Mouse (Mus musculus) MEL (cell line): ENCODE results near the gene BC034090. TPM values are rescaled to one million over a fixed set of nuclear protein-coding genes. Genes with fewer than 3 reads are reported as not detected.

Experiments
- DNase-seq: peaks from one replicate; pipeline ENCODE4 v3.0.0; 2011; ENCODE audit warnings: low read depth, low spot score
- H3K27ac ChIP-seq: 2 replicates; pipeline ENCODE4 v1.5.1; 2012; ENCODE audit warnings: low read depth, mild to moderate bottlenecking, control low read depth, low read length, moderate library complexity; ENCODE audit not compliant: control insufficient read depth
- H3K27me3 ChIP-seq, 2 experiments: fragments of 150-350 bp in 1 of 2; sonication (generic) in 1 of 2; 2 replicates each; pipeline ENCODE4 v1.6.1; 2012; ENCODE audit warnings: low read length in 2 of 2, mild to moderate bottlenecking in 2 of 2, improper control_type of control experiment in 1 of 2, moderate library complexity in 1 of 2; ENCODE audit not compliant: insufficient read depth in 2 of 2, control insufficient read depth in 1 of 2
- H3K36me3 ChIP-seq, 2 experiments: 2 replicates each; pipeline ENCODE4 v1.6.1; 2012 to 2014; ENCODE audit warnings: low read length in 2 of 2, improper control_type of control experiment in 1 of 2, inconsistent platforms in 1 of 2, mild to moderate bottlenecking in 1 of 2; ENCODE audit not compliant: insufficient read depth in 2 of 2, control insufficient read depth in 1 of 2
- H3K4me1 ChIP-seq, 2 experiments: fragments of 150-350 bp in 1 of 2; sonication (generic) in 1 of 2; 2 replicates each; pipeline ENCODE4 v1.6.1; 2012; ENCODE audit warnings: low read length in 2 of 2, improper control_type of control experiment in 1 of 2, mild to moderate bottlenecking in 1 of 2; ENCODE audit not compliant: insufficient read depth in 2 of 2, control insufficient read depth in 1 of 2
- H3K4me3 ChIP-seq, 2 experiments: fragments of 150-350 bp in 1 of 2; sonication (generic) in 1 of 2; 2 replicates each; pipeline ENCODE4 v1.5.1; 2012; ENCODE audit warnings: low read depth in 2 of 2, low read length in 2 of 2, mild to moderate bottlenecking in 2 of 2, moderate library complexity in 2 of 2, control low read depth in 1 of 2, improper control_type of control experiment in 1 of 2; ENCODE audit not compliant: control insufficient read depth in 1 of 2, insufficient read depth in 1 of 2
- H3K79me2 ChIP-seq: 2 replicates; pipeline ENCODE4 v1.6.1; 2012; ENCODE audit warnings: mild to moderate bottlenecking, low read length, moderate library complexity; ENCODE audit not compliant: control insufficient read depth, poor library complexity, insufficient read depth
- H3K9ac ChIP-seq: 2 replicates; pipeline ENCODE4 v1.6.1; 2012; ENCODE audit warnings: low read depth, mild to moderate bottlenecking, control low read depth, low read length, moderate library complexity; ENCODE audit not compliant: control insufficient read depth, poor library complexity, severe bottlenecking
- H3K9me3 ChIP-seq: fragments of 150-350 bp; sonication (generic); replicated peaks from 2 replicates; pipeline ENCODE4 v1.6.1; 2012; ENCODE audit warnings: mild to moderate bottlenecking, low read length, improper control_type of control experiment, moderate library complexity; ENCODE audit not compliant: insufficient read depth
- BHLHE40 ChIP-seq: IDR thresholded peaks from 2 replicates; pipeline ENCODE4 v1.6.1; 2012; ENCODE audit warnings: low read depth, mild to moderate bottlenecking, inconsistent platforms, low read length, improper control_type of control experiment, borderline replicate concordance
- CHD2 ChIP-seq: IDR thresholded peaks from 2 replicates; pipeline ENCODE4 v1.6.1; 2011; ENCODE audit warnings: low read length, improper control_type of control experiment
- ELF1 ChIP-seq: IDR thresholded peaks from 2 replicates; pipeline ENCODE4 v1.6.1; 2014; ENCODE audit warnings: low read depth, mild to moderate bottlenecking, inconsistent platforms, low read length, improper control_type of control experiment, moderate library complexity
- EP300 ChIP-seq, 2 experiments: IDR thresholded peaks; 2 replicates each; pipeline ENCODE4 v1.6.1; 2011; ENCODE audit warnings: improper control_type of control experiment in 2 of 2, low read length in 2 of 2, low read depth in 1 of 2, mild to moderate bottlenecking in 1 of 2
- MAFK ChIP-seq: IDR thresholded peaks from 2 replicates; pipeline ENCODE4 v1.6.1; 2011; ENCODE audit warnings: low read depth, mild to moderate bottlenecking, low read length, improper control_type of control experiment, borderline replicate concordance
- MAX ChIP-seq: IDR thresholded peaks from 2 replicates; pipeline ENCODE4 v1.6.1; 2011; ENCODE audit warnings: low read length, improper control_type of control experiment
- MEF2A ChIP-seq: IDR thresholded peaks from 2 replicates; pipeline ENCODE4 v1.6.1; 2014; ENCODE audit warnings: low read depth, mild to moderate bottlenecking, inconsistent platforms, low read length, improper control_type of control experiment; ENCODE audit not compliant: poor library complexity, insufficient replicate concordance, severe bottlenecking; ENCODE audit errors: extremely low read depth
- MXI1 ChIP-seq: IDR thresholded peaks from 2 replicates; pipeline ENCODE4 v1.6.1; 2011; ENCODE audit warnings: mild to moderate bottlenecking, low read depth, low read length, improper control_type of control experiment
- POLR2AphosphoS2 ChIP-seq: IDR thresholded peaks from 2 replicates; pipeline ENCODE4 v1.6.1; 2011; ENCODE audit warnings: low read length, improper control_type of control experiment
- SMC3 ChIP-seq: IDR thresholded peaks from 2 replicates; pipeline ENCODE4 v1.6.1; 2011; ENCODE audit warnings: low read depth, low read length, improper control_type of control experiment
- TBP ChIP-seq: IDR thresholded peaks from 2 replicates; pipeline ENCODE4 v1.8.0; 2011; ENCODE audit warnings: low read depth, low read length, improper control_type of control experiment
- USF2 ChIP-seq, 2 experiments: IDR thresholded peaks; 2 replicates each; pipeline ENCODE4 v1.6.1; 2011 to 2012; ENCODE audit warnings: improper control_type of control experiment in 2 of 2, low read length in 2 of 2, borderline replicate concordance in 1 of 2, inconsistent platforms in 1 of 2, low read depth in 1 of 2, mild to moderate bottlenecking in 1 of 2; ENCODE audit not compliant: insufficient read depth in 1 of 2
- ZMIZ1 ChIP-seq: IDR thresholded peaks from 2 replicates; pipeline ENCODE4 v1.6.1; 2012; ENCODE audit warnings: low read depth, mild to moderate bottlenecking, inconsistent platforms, low read length, improper control_type of control experiment, moderate library complexity
- ZNF384 ChIP-seq: IDR thresholded peaks from 2 replicates; pipeline ENCODE4 v1.6.1; 2012; ENCODE audit warnings: low read depth, mild to moderate bottlenecking, inconsistent platforms, low read length, improper control_type of control experiment
- polyA plus RNA-seq, 2 experiments: library from polyadenylated mRNA; stranded (reverse) in 1 of 2; unstranded in 1 of 2; fragments of >175 nt in 1 of 2; fragments of >200 nt in 1 of 2; gene quantifications; 2 replicates each; pipeline versions ENCODE4 v1.2.1 to v1.2.4; 2012; ENCODE audit warnings: low replicate concordance in 2 of 2, low read depth in 1 of 2; ENCODE audit not compliant: insufficient read length in 2 of 2, insufficient read depth in 1 of 2, missing spikeins in 1 of 2
- total RNA-seq: library from RNA; depleted of rRNA; stranded (reverse); fragments of 300-350 nt; gene quantifications from 2 replicates; pipeline ENCODE4 v1.2.3, GENCODE M21; 2012

The BC034090 gene
- total and polyA plus RNA-seq, 3 experiments, result 0.12 to 0.28 TPM; not detected in 1

DNA sequence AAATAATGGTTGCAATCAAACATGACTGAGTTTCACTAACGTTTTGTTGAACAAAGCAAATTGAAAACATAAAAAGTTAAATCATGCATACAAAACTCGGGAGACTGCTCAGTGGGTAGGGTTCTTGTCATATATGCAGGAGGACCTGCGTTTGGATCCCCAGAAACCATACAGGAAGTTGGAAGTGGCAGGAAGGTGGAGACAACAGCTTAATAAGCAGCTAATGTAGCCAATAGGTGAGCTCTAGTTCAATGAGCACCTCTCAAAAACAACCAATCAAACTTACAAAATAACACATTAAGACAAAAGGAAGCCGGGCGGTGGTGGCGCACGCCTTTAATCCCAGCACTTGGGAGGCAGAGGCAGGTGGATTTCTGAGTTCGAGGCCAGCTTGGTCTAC lies 10.1 kb upstream of the BC034090 start:
- H3K27ac ChIP-seq, result no peak overlapping the region
- H3K9me3 ChIP-seq, result no peaks in the 10 kb centered on the region
- H3K9ac ChIP-seq, result no peak overlapping the region
- TF ChIP-seq ELF1, result peak; percentile 51; the same call in 1 of the 2 replicates
- no peak for TF ChIP-seq EP300 (IDR thresholded peaks at IDR 0.05; ENCODE audit: low read depth in 1 of 2, low read length in 2 of 2)
- no peak for TF ChIP-seq MEF2A
- 0 out of 2 replicates have a peak, but pooled peaks have one; percentile 20 for TF ChIP-seq TBP
- TF ChIP-seq MAFK, result no peak
- TF ChIP-seq SMC3, result no peak
- TF ChIP-seq CHD2, result no peak
- TF ChIP-seq MAX, result no peak
- TF ChIP-seq POLR2AphosphoS2, result no peak
- no peaks in the 10 kb centered on the region for H3K27me3 ChIP-seq
- 0 out of 4 replicates have a peak, but pooled peaks cover 0 to 3% of the 10 kb centered on the region in 2 experiments for H3K36me3 ChIP-seq
- H3K79me2 ChIP-seq, result no peaks in the 10 kb centered on the region
- peak overlapping the region in 1 of 2 experiments; percentile 21; a peak in 2 of 4 replicates for H3K4me3 ChIP-seq
- DNase-seq, result peak; percentile 70
- peaks cover 2 to 14% of the 10 kb centered on the region in 2 experiments for H3K4me1 ChIP-seq

DNA sequence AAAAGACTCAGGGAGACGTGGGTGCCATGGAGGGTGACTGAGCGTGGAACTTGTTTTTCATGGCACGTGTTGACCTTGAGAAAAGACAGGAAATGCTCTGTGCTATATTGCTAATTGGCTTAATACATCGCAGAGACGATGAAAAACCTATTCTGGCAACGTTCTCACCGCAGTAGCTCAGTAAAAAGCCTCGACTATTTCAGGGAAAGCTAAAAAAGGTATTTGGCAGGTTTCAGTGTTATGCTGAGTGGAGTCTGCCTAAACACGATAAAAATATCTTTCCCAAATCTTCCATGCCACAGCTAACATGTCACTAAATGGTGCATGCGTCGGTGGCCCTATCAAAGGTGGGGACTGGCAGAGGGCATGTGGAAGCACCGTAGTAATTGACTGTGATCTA lies 8.9 kb upstream of the BC034090 start:
- no peaks in the 10 kb centered on the region for H3K9me3 ChIP-seq
- no peaks in the 10 kb centered on the region for H3K79me2 ChIP-seq
- H3K27ac ChIP-seq, result no peak overlapping the region
- H3K36me3 ChIP-seq, result 0 out of 4 replicates have a peak, but pooled peaks cover 0 to 3% of the 10 kb centered on the region in 2 experiments
- peak overlapping the region; percentile 24; the same call in 1 of the 2 replicates for H3K9ac ChIP-seq
- peak overlapping the region; percentile 34 to 49 for H3K4me3 ChIP-seq
- no peaks in the 10 kb centered on the region for H3K27me3 ChIP-seq
- TF ChIP-seq USF2 (IDR thresholded peaks at IDR 0.05; ENCODE audit: borderline replicate concordance in 1 of 2, insufficient read depth in 1 of 2, low read depth in 1 of 2, low read length in 2 of 2), result no peak
- no peak for TF ChIP-seq MAX
- 0 out of 2 replicates have a peak, but pooled peaks have one; percentile 24 for TF ChIP-seq BHLHE40
- TF ChIP-seq ZMIZ1, result no peak
- TF ChIP-seq ZNF384, result no peak
- TF ChIP-seq MXI1, result no peak
- 0 out of 2 replicates have a peak, but pooled peaks have one; percentile 15 for TF ChIP-seq TBP
- peaks cover 2 to 14% of the 10 kb centered on the region in 2 experiments for H3K4me1 ChIP-seq
- peak; percentile 24 for DNase-seq
